Mouse (Mus musculus) cortical plate, adult 2 months (tissue): ENCODE results near the gene Ndufc1. TPM values are rescaled to one million over a fixed set of nuclear protein-coding genes. Genes with fewer than 3 reads are reported as not detected.
"Not testable (repeated sequence)": the region's sequence is repeated elsewhere in the genome, so short reads cannot be mapped to it uniquely, and the experiment has no call there.

Source experiments
- H3K27ac ChIP-seq: fragments of 200-500 bp; 2 replicates; pipeline ENCODE4 v1.5.1; 2012; ENCODE audit warnings: low read length, control low read depth, inconsistent platforms; ENCODE audit not compliant: insufficient read depth
- H3K4me1 ChIP-seq: fragments of 200-500 bp; 2 replicates; pipeline ENCODE4 v1.6.1; 2011; ENCODE audit warnings: low read length; ENCODE audit not compliant: control insufficient read depth, insufficient read depth
- H3K4me3 ChIP-seq: fragments of 200-500 bp; 2 replicates; pipeline ENCODE4 v1.5.1; 2011; ENCODE audit warnings: mild to moderate bottlenecking, low read length, control low read depth; ENCODE audit not compliant: insufficient read depth
- CTCF ChIP-seq: fragments of 200-500 bp; IDR thresholded peaks from 2 replicates; pipeline ENCODE4 v1.5.1; 2011; ENCODE audit warnings: mild to moderate bottlenecking, control low read depth, low read length; ENCODE audit not compliant: insufficient read depth; ENCODE audit errors: extremely low read depth
- POLR2A ChIP-seq: fragments of 200-500 bp; IDR thresholded peaks from 2 replicates; pipeline ENCODE4 v1.6.1; 2011; ENCODE audit warnings: mild to moderate bottlenecking, low read length, control low read depth; ENCODE audit not compliant: insufficient read depth; ENCODE audit errors: extremely low read depth
- polyA plus RNA-seq: library from polyadenylated mRNA; depleted of rRNA; stranded (reverse); fragments of >200 nt; gene quantifications from 2 replicates; pipeline ENCODE4 v1.2.3, GENCODE M21; 2012

Ndufc1 gene
- polyA plus RNA-seq, 1 experiment = 485 TPM

- peak overlapping the region; percentile 44; the same call in 1 of the 2 replicates for H3K27ac ChIP-seq
- H3K4me3 ChIP-seq = peak overlapping the region; percentile 62
- peaks cover 7% of the 10 kb centered on the region for H3K4me1 ChIP-seq
These were observed 7.2 kb upstream of the Ndufc1 start for GRCm38 (mm10) chr3:51416073-51416363.

GRCm38 (mm10) chr3:51415098-51416072 lies 6.6 kb upstream of the Ndufc1 start, which contains the start of gene Naa15:
Gene Naa15, plus strand, starts transcription at chr3:51415148.
- Histone ChIP-seq H3K4me3 (peak within 1 kb of the TSS; percentile 62), H3K27ac (peak within 1 kb of the TSS; percentile 62), H3K4me1 (peaks cover 6% of the 10 kb centered on the region; the same call in 1 of the 2 replicates)
- no peak for TF ChIP-seq CTCF
- TF ChIP-seq POLR2A = peak; percentile 60

More at GRCm38 (mm10) chr3:51416073-51416363, 7.2 kb upstream of the Ndufc1 start:
- TF ChIP-seq POLR2A = no peak; the same call in 1 of the 2 replicates
- no peak for TF ChIP-seq CTCF

- Histone ChIP-seq H3K4me1 (peaks cover 4% of the 10 kb centered on the region; the same call in 1 of the 2 replicates), H3K27ac (no peak overlapping the region), H3K4me3 (no peak overlapping the region)
- no peak for TF ChIP-seq POLR2A
- no peak for TF ChIP-seq CTCF
These were observed 4.5 kb upstream of the Ndufc1 start for GRCm38 (mm10) chr3:51413276-51413675.

- Histone ChIP-seq H3K27ac (no peak overlapping the region), H3K4me1 (peaks cover 4% of the 10 kb centered on the region; the same call in 1 of the 2 replicates), H3K4me3 (no peak overlapping the region)
- TF ChIP-seq CTCF (no peak), POLR2A (no peak)
These were observed 3.7 kb upstream of the Ndufc1 start for GRCm38 (mm10) chr3:51412457-51412856.

GRCm38 (mm10) chr3:51407870-51408560 lies 773 bp downstream of the Ndufc1 start:
- Histone ChIP-seq H3K27ac (peak overlapping the region; percentile 71), H3K4me3 (peak overlapping the region; percentile 79), H3K4me1 (peaks cover 5% of the 10 kb centered on the region; the same call in 1 of the 2 replicates)
- TF ChIP-seq CTCF (no peak), POLR2A (no peak)

GRCm38 (mm10) chr3:51402628-51403027 lies 6.2 kb downstream of the Ndufc1 start:
- Histone ChIP-seq H3K4me3 (no peak overlapping the region), H3K4me1 (peaks cover 3% of the 10 kb centered on the region; the same call in 1 of the 2 replicates), H3K27ac (no peak overlapping the region)
- TF ChIP-seq CTCF (no peak), POLR2A (peak; percentile 17; the same call in 1 of the 2 replicates)

- H3K4me1 ChIP-seq, H3K4me3 ChIP-seq, H3K27ac ChIP-seq: not testable (repeated sequence)
These were observed 6.7 kb downstream of the Ndufc1 start for GRCm38 (mm10) chr3:51402054-51402453.

GRCm38 (mm10) chr3:51400682-51401081 lies 8.1 kb downstream of the Ndufc1 start:
- Histone ChIP-seq H3K27ac (no peak overlapping the region), H3K4me1 (no peaks in the 10 kb centered on the region), H3K4me3 (no peak overlapping the region)
- TF ChIP-seq POLR2A = no peak
- no peak for TF ChIP-seq CTCF

GRCm38 (mm10) chr3:51399531-51399930 lies 9.3 kb downstream of the Ndufc1 start:
- TF ChIP-seq CTCF (no peak), POLR2A (no peak)
- Histone ChIP-seq H3K27ac (no peak overlapping the region), H3K4me1 (no peaks in the 10 kb centered on the region), H3K4me3 (no peak overlapping the region)

- Histone ChIP-seq H3K4me1 (no peaks in the 10 kb centered on the region), H3K27ac (no peak overlapping the region), H3K4me3 (no peak overlapping the region)
- TF ChIP-seq CTCF (no peak), POLR2A (no peak)
These were observed 10.1 kb downstream of the Ndufc1 start for GRCm38 (mm10) chr3:51398667-51399066.
